Mouse (Mus musculus) erythroblast, embryonic 14.5 days (primary cell): ENCODE data around the gene Cdc37l1. TPM values are rescaled to one million over a fixed set of nuclear protein-coding genes. Genes with fewer than 3 reads are reported as not detected.
A peak's percentile ranks its signal among the peaks of the same experiment; 100 is the strongest.

Source experiments
- H3K27me3 ChIP-seq: 2 replicates; pipeline ENCODE4 v1.6.1; 2012; ENCODE audit warnings: inconsistent platforms; ENCODE audit not compliant: control insufficient read depth
- H3K36me3 ChIP-seq: 2 replicates; pipeline ENCODE4 v1.6.1; 2012; ENCODE audit warnings: mild to moderate bottlenecking, inconsistent platforms; ENCODE audit not compliant: control insufficient read depth
- H3K4me1 ChIP-seq: 2 replicates; pipeline ENCODE4 v1.6.1; 2012; ENCODE audit warnings: inconsistent platforms; ENCODE audit not compliant: control insufficient read depth
- H3K4me3 ChIP-seq: replicated peaks from 2 replicates; pipeline ENCODE3; 2012; ENCODE audit warnings: moderate library complexity, mild to moderate bottlenecking, inconsistent platforms
- H3K9me3 ChIP-seq: 2 replicates; pipeline ENCODE4 v1.6.1; 2012; ENCODE audit warnings: low read length, inconsistent platforms, mixed read lengths; ENCODE audit not compliant: control insufficient read depth
- GATA1 ChIP-seq: IDR thresholded peaks from 2 replicates; pipeline ENCODE4 v1.6.1; 2012; ENCODE audit warnings: low read length, inconsistent platforms, mixed read lengths
- TAL1 ChIP-seq: IDR thresholded peaks from 3 replicates; pipeline ENCODE4 v1.6.1; 2012; ENCODE audit warnings: low read length, inconsistent platforms, mixed read lengths
- polyA plus RNA-seq: library from polyadenylated mRNA; stranded (reverse); fragments of >175 nt; gene quantifications from 2 replicates; pipeline ENCODE4 v1.2.3, GENCODE M21; 2012

Gene Cdc37l1
- 0.17 and 0.20 TPM in 2 replicates for polyA plus RNA-seq

DNA sequence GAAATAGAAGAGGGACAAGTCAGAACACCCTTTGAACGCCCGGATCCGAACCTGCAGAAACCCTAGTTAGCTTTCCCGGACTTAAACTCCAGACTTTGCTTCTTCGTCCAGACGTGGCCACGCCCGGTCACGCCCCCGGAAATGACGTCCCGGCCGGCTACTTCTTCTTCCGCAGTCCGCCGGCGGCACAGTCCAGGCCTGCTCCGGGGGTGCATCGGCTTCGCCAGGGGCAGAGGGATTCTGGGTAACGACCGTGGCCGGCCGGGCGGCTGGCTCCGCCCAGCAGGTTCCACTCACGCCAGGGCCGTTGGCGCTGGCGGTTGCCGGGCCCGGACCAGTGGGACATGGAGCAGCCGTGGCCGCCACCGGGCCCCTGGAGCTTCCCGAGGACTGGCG is at the start of gene Cdc37l1:
TSS of gene Cdc37l1 (plus strand) at position 159 of the 396 bp plus-strand sequence.
- Histone ChIP-seq H3K9me3 (peaks cover 2% of the 10 kb centered on the region; the same call in 1 of the 2 replicates), H3K4me1 (peaks cover 29% of the 10 kb centered on the region), H3K4me3 (peak within 1 kb of the TSS; percentile 79), H3K36me3 (peaks cover 21% of the 10 kb centered on the region), H3K27me3 (peaks cover 9% of the 10 kb centered on the region)
- no peak for TF ChIP-seq TAL1
- TF ChIP-seq GATA1: no peak

DNA sequence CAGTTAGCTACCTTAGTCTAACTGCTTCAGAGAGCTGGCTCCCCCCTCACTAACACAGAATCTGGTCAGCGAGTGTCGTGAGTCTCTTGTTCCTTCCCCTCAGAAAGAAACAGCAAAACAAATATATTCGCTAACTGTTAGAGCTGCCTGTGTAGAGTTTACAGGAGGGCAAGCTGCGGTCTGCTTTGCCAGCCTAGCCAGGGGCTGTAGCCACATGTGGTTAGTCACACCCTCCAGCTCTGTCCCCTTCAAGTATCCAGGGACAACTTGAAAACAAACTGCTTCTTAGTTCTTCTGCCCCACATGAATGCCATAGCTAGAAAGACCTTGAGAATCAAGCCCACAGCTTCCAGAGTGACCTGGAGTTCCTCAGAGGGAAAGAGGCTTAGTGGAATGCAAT is 48.9 kb upstream of the Cdc37l1 start:
- no peaks in the 10 kb centered on the region for H3K4me1 ChIP-seq
- H3K36me3 ChIP-seq: no peaks in the 10 kb centered on the region
- H3K4me3 ChIP-seq: no peak overlapping the region
- H3K27me3 ChIP-seq: 0 out of 2 replicates have a peak, but pooled peaks cover 2% of the 10 kb centered on the region
- H3K9me3 ChIP-seq: no peaks in the 10 kb centered on the region
- no peak for TF ChIP-seq TAL1
- no peak for TF ChIP-seq GATA1

DNA sequence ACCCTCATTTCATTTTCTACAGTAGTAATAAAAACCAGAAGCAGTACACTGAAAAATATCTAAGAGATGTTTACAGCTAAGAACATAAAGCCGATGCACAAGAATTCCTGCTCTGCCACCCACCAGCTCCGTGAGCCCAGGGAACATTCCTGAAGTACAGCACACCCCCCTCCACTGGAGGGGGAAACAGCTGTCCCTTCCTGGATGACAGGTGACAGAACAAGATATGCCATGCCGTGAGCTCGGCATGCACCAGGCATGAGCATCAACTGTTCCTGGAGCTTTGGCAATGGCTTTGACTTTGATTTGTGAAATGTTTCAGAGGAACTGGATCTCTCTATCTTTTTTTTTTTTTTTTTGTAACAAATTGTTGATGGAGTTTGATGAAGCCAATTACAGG is 43.4 kb upstream of the Cdc37l1 start:
- TF ChIP-seq GATA1 (no peak), TAL1 (no peak)
- Histone ChIP-seq H3K36me3 (no peaks in the 10 kb centered on the region), H3K27me3 (0 out of 2 replicates have a peak, but pooled peaks cover 2% of the 10 kb centered on the region), H3K4me3 (no peak overlapping the region), H3K4me1 (no peaks in the 10 kb centered on the region), H3K9me3 (no peaks in the 10 kb centered on the region)

DNA sequence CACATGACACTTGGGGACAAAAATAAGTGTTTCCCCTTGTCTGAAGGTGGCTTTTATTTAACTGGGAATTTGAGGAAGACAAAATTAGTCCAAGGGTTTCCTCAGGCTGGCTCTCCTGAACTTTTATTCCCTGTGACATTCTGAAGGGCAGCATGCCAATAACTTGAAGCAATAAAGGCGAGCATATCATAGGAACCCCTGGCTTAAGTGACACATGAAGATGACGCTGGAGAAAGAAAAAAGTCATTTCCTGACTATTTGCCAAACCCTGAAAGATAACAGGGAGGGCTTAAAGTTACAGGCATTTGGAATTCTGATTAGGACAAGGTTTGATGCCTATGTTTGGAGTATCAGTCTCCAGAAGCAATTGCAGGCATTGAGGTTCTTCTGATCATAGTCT is 42.8 kb upstream of the Cdc37l1 start:
- TF ChIP-seq TAL1: no peak
- no peaks in the 10 kb centered on the region for H3K4me1 ChIP-seq
- H3K27me3 ChIP-seq: 0 out of 2 replicates have a peak, but pooled peaks cover 2% of the 10 kb centered on the region
- no peaks in the 10 kb centered on the region for H3K36me3 ChIP-seq
- no peak overlapping the region for H3K4me3 ChIP-seq
- H3K9me3 ChIP-seq: no peaks in the 10 kb centered on the region

DNA sequence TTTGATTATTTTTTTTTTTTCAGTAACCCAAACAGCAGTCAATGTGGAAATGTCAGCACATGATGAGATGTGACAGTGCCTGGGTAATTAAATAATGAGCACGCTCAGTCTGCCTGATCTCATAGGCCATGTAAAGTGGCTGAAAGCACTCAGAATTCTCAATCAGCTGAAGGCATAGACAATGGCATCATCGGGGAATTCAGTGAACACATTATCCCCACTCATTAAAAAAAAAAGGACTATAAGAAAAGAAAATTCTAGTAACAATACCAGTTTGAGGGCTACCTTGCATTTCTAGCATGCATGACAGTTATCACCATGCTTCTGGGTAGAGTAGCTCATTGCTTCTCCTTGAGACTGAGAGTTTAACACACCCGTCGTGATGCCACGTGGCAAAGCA is 38.9 kb upstream of the Cdc37l1 start:
- TF ChIP-seq TAL1: no peak
- no peak for TF ChIP-seq GATA1
- Histone ChIP-seq H3K27me3 (no peaks in the 10 kb centered on the region), H3K4me3 (no peak overlapping the region), H3K9me3 (no peaks in the 10 kb centered on the region), H3K4me1 (no peaks in the 10 kb centered on the region), H3K36me3 (no peaks in the 10 kb centered on the region)

DNA sequence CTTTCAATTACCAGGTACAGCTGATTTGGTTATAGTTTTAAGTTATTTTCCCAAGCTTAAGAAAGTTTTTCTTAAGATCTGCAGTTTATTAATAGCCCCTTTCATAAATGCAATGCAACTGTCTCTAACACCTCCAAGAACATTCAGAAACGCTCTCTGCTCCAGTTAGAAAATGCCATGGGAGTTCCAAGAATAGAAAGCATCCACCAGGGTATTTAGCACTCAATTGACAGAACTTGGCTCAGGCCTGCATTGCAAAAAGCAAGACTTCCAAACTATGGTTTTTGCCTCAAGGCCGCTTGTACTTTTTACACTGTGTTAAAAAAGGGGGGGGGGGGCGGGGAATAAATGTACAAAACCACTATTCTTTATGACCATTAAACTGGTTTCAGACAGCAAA is 27.0 kb upstream of the Cdc37l1 start:
- Histone ChIP-seq H3K4me3 (no peak overlapping the region), H3K4me1 (peaks cover 16% of the 10 kb centered on the region), H3K36me3 (no peaks in the 10 kb centered on the region), H3K9me3 (no peaks in the 10 kb centered on the region), H3K27me3 (peaks cover 37% of the 10 kb centered on the region)
- TF ChIP-seq TAL1 (no peak), GATA1 (no peak)

DNA sequence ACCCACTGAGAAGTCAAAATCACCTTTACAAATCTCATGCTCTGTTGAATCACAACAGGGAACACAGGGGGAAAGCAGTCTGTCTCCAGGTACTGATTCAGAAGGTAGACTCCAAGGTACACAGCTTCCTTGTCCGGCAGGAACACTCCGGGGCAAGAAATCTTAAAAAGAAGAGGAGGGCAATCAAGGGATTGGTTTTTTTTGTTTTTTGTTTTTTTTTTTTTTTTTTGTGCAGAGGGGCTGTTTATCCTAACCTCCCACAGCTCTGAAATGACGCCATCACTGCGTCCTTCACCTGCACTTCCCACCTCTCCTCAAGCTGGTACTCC is 26.7 kb upstream of the Cdc37l1 start:
- TF ChIP-seq TAL1 (no peak), GATA1 (no peak)
- peaks cover 37% of the 10 kb centered on the region for H3K27me3 ChIP-seq
- peaks cover 16% of the 10 kb centered on the region for H3K4me1 ChIP-seq
- no peaks in the 10 kb centered on the region for H3K36me3 ChIP-seq
- H3K4me3 ChIP-seq: peak overlapping the region; percentile 69
- H3K9me3 ChIP-seq: no peaks in the 10 kb centered on the region

DNA sequence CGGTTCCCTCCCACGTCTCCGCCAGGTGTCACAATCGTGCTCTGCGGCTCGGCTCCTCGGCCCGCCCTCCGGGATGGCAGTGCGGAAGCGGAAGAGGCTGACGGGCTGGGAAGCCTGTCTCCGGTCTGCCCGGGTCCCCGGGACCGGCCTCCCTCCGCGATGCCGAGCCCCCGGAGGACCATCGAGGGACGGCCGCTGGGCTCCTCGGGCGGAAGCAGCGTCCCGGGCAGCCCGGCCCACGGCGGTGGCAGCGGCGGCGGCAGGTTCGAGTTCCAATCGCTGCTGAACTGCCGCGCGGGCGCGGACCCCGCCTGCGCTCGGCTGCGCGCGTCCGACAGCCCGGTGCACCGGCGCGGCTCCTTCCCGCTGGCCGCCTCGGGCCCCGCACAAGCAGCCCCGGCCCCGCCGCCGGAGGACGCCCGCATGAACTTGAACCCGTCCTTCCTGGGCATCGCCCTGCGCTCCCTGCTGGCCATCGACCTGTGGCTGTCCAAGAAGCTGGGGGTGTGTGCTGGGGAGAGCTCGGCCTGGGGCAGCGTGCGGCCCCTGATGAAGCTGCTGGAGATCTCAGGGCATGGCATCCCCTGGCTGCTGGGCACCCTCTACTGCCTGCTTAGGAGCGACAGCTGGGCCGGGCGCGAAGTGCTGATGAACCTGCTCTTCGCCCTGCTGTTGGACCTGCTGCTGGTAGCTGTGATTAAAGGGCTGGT is 26.2 kb upstream of the Cdc37l1 start, which contains the start of gene Plpp6:
TSS of gene Plpp6 (plus strand) at position 112 of the 710 bp plus-strand sequence.
- Histone ChIP-seq H3K4me3 (peak within 1 kb of the TSS; percentile 69), H3K9me3 (no peaks in the 10 kb centered on the region), H3K27me3 (peaks cover 37% of the 10 kb centered on the region), H3K4me1 (peaks cover 16% of the 10 kb centered on the region), H3K36me3 (no peaks in the 10 kb centered on the region)
- TF ChIP-seq TAL1 (no peak), GATA1 (no peak)

DNA sequence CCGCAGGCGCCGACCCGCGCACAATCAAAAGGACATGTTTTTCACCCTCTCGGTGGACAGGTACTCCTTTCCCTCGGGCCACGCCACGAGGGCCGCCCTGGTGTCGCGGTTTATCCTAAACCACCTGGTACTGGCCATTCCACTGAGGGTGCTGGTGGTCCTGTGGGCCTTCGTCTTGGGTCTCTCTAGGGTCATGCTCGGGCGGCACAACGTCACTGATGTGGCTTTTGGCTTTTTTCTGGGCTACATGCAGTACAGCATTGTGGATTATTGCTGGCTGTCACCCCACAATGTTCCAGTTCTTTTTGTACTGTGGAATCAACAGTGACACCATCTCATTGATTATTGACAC is 25.6 kb upstream of the Cdc37l1 start:
- no peak for TF ChIP-seq TAL1
- peaks cover 37% of the 10 kb centered on the region for H3K27me3 ChIP-seq
- no peaks in the 10 kb centered on the region for H3K9me3 ChIP-seq
- H3K4me3 ChIP-seq: peak overlapping the region; percentile 69
- peaks cover 16% of the 10 kb centered on the region for H3K4me1 ChIP-seq
- H3K36me3 ChIP-seq: no peaks in the 10 kb centered on the region

DNA sequence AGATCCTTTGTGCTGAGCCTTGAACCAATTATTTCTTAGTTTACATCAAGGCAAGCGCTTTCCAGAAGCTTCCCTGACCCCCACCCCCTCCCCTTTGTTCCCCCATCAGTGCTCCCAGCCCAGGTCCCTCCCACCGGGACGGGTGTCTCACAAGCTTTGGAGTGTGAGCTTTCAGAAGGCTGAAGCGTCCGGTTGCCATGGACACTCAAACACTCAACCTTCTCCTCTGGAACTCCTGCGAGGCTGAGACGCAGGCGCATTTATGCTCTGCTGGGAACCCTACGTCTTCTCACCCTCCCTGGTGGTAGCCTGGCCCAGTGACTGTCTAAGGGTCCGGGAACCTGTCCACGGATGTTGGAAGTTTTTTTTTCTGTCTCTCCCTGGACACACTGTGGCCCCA is 22.5 kb upstream of the Cdc37l1 start, which contains the start of gene 4430402I18Rik:
TSS of gene 4430402I18Rik (minus strand) at position 149 of the 400 bp plus-strand sequence.
- Histone ChIP-seq H3K4me3 (no peak within 1 kb of the TSS), H3K4me1 (peaks cover 16% of the 10 kb centered on the region), H3K9me3 (no peaks in the 10 kb centered on the region), H3K27me3 (peaks cover 29% of the 10 kb centered on the region), H3K36me3 (no peaks in the 10 kb centered on the region)
- TF ChIP-seq TAL1 (no peak), GATA1 (no peak)
